Mouse (Mus musculus): ENCODE measurements around the gene Gpatch4.
A peak's percentile ranks its signal among the peaks of the same experiment; 100 is the strongest.

The Gpatch4 gene

GRCm38 (mm10) chr3:88042661-88043421, at the start of gene Gpatch4:
TSS of gene Gpatch4 (plus strand) at chr3:88043108.
- DNase-seq: peak; percentile 99

- no peak for DNase-seq
Observed at GRCm38 (mm10) chr3:87993436-87993835, 49.5 kb upstream of the Gpatch4 start.

- DNase-seq: no peak
Observed at GRCm38 (mm10) chr3:87995331-87995730, 47.6 kb upstream of the Gpatch4 start.

- DNase-seq: no peak
Observed at GRCm38 (mm10) chr3:87996401-87996800, 46.5 kb upstream of the Gpatch4 start.

GRCm38 (mm10) chr3:87996971-87997614, 45.8 kb upstream of the Gpatch4 start:
- DNase-seq: peak; percentile 92

- DNase-seq: no peak
Observed at GRCm38 (mm10) chr3:87998747-87999146, 44.2 kb upstream of the Gpatch4 start.

- no peak for DNase-seq
Observed at GRCm38 (mm10) chr3:87999243-87999895, 43.5 kb upstream of the Gpatch4 start.

GRCm38 (mm10) chr3:88000181-88000580, 42.7 kb upstream of the Gpatch4 start, which contains the start of gene Bcan:
TSS of gene Bcan (minus strand) at chr3:88000230.
- no peak for DNase-seq

- DNase-seq: no peak
Observed at GRCm38 (mm10) chr3:88000816-88001595, 41.9 kb upstream of the Gpatch4 start.

GRCm38 (mm10) chr3:88002291-88002976, 40.5 kb upstream of the Gpatch4 start:
- no peak for DNase-seq

- DNase-seq: no peak
Observed at GRCm38 (mm10) chr3:88005822-88006786, 36.8 kb upstream of the Gpatch4 start.

- DNase-seq: no peak
Observed at GRCm38 (mm10) chr3:88010634-88011265, 32.2 kb upstream of the Gpatch4 start.

GRCm38 (mm10) chr3:88022322-88023191, 20.4 kb upstream of the Gpatch4 start:
- DNase-seq: peak; percentile 99

GRCm38 (mm10) chr3:88023192-88024074, 19.5 kb upstream of the Gpatch4 start:
- DNase-seq: peak; percentile 89

- peak; percentile 71 for DNase-seq
Observed at GRCm38 (mm10) chr3:88026823-88027222, 16.1 kb upstream of the Gpatch4 start.

GRCm38 (mm10) chr3:88027434-88028186, 15.3 kb upstream of the Gpatch4 start, which contains the start of gene Hapln2:
TSS of gene Hapln2 (minus strand) at chr3:88027583.
- DNase-seq: no peak

GRCm38 (mm10) chr3:88030608-88031395, 12.1 kb upstream of the Gpatch4 start:
- peak; percentile 95 for DNase-seq

Data from heart, adult 11 months (tissue).